Mouse (Mus musculus) MEL (cell line): ENCODE measurements around the gene Clpb.

ENCODE experiments used
- CTCF ChIP-seq, 3 experiments: IDR thresholded peaks in 2 of 3; conservative IDR thresholded peaks in 1 of 3; 2 replicates each; pipeline ENCODE4 v1.5.1; 2011 to 2012; ENCODE audit warnings: low read length in 3 of 3, low read depth in 2 of 3, mild to moderate bottlenecking in 2 of 3, improper control_type of control experiment in 1 of 3, inconsistent platforms in 1 of 3, mixed read lengths in 1 of 3, moderate library complexity in 1 of 3; ENCODE audit not compliant: control insufficient read depth in 1 of 3, insufficient read depth in 1 of 3, poor library complexity in 1 of 3, severe bottlenecking in 1 of 3
- POLR2A ChIP-seq, 2 experiments: IDR thresholded peaks; 2 replicates each; pipeline ENCODE4 v1.6.1; 2011 to 2012; ENCODE audit warnings: low read length in 2 of 2, mild to moderate bottlenecking in 2 of 2, control low read depth in 1 of 2, improper control_type of control experiment in 1 of 2, low read depth in 1 of 2, moderate library complexity in 1 of 2; ENCODE audit not compliant: control insufficient read depth in 1 of 2, insufficient read depth in 1 of 2, poor library complexity in 1 of 2
- TCF12 ChIP-seq: IDR thresholded peaks from 2 replicates; pipeline ENCODE4 v1.6.1; 2014; ENCODE audit warnings: low read depth, mild to moderate bottlenecking, inconsistent platforms, low read length, improper control_type of control experiment, moderate library complexity
- USF1 ChIP-seq: IDR thresholded peaks from 2 replicates; pipeline ENCODE4 v1.6.1; 2014; ENCODE audit warnings: low read depth, mild to moderate bottlenecking, inconsistent platforms, low read length, improper control_type of control experiment, moderate library complexity

- TF ChIP-seq USF1 (no peak), TCF12 (no peak), CTCF (IDR thresholded peaks at IDR 0.05 in 2 of 3, conservative IDR thresholded peaks at IDR 0.05 in 1 of 3; ENCODE audit: control insufficient read depth in 1 of 3, insufficient read depth in 1 of 3, low read depth in 2 of 3, low read length in 3 of 3, poor library complexity in 1 of 3, severe bottlenecking in 1 of 3) (no peak), POLR2A (IDR thresholded peaks at IDR 0.05; ENCODE audit: control insufficient read depth in 1 of 2, insufficient read depth in 1 of 2, low read depth in 1 of 2, low read length in 2 of 2, poor library complexity in 1 of 2) (no peak)
Measured at GRCm38 (mm10) chr7:101820295-101821030, 157.0 kb downstream of the Clpb start.
